Mouse (Mus musculus): Measurements from ENCODE around the gene Ugt1a6a. TPM values are rescaled to one million over a fixed set of nuclear protein-coding genes. Genes with fewer than 3 reads are reported as not detected.

The Ugt1a6a gene
- total and polyA plus RNA-seq, 2 experiments from 2014 or later: 5.0 to 6.3 TPM

- TF ChIP-seq CTCF (IDR thresholded peaks at IDR 0.05; ENCODE audit: low read depth): no peak
- no peak overlapping the region for H3K4me3 ChIP-seq (ENCODE audit: low read length)
- no peaks in the 10 kb centered on the region for H3K4me1 ChIP-seq (ENCODE audit: insufficient read depth, low read length)
- no peaks in the 10 kb centered on the region for H3K36me3 ChIP-seq (ENCODE audit: insufficient read depth, low read length)
- H3K27me3 ChIP-seq (ENCODE audit: insufficient read depth, low read length): no peaks in the 10 kb centered on the region
- H3K9ac ChIP-seq (replicated peaks; ENCODE audit: low read length): no peak overlapping the region
- no peak overlapping the region for H3K4me2 ChIP-seq (ENCODE audit: low read depth, low read length)
- peaks cover 97% of the 10 kb centered on the region for H3K9me3 ChIP-seq (ENCODE audit: low read length)
- 72% methylated on average over 14 of the region's 14 CpGs for WGBS
- no peak overlapping the region for H3K27ac ChIP-seq
- DNase-seq (ENCODE audit: low spot score) (no peak), ATAC-seq (no peak)
Observed at GRCm38 (mm10) chr1:88233421-88234247, 99.0 kb downstream of the Ugt1a6a start.

GRCm38 (mm10) chr1:88234248-88234610 lies 99.6 kb downstream of the Ugt1a6a start:
- Histone ChIP-seq H3K4me3 (ENCODE audit: low read length) (no peak overlapping the region), H3K27ac (no peak overlapping the region), H3K9me3 (ENCODE audit: low read length) (peaks cover 97% of the 10 kb centered on the region), H3K27me3 (ENCODE audit: insufficient read depth, low read length) (no peaks in the 10 kb centered on the region), H3K4me1 (ENCODE audit: insufficient read depth, low read length) (no peaks in the 10 kb centered on the region), H3K9ac (replicated peaks; ENCODE audit: low read length) (no peak overlapping the region), H3K36me3 (ENCODE audit: insufficient read depth, low read length) (no peaks in the 10 kb centered on the region), H3K4me2 (ENCODE audit: low read depth, low read length) (no peak overlapping the region)
- no peak for ATAC-seq
- no peak for TF ChIP-seq CTCF (IDR thresholded peaks at IDR 0.05; ENCODE audit: low read depth)
- DNase-seq (ENCODE audit: low spot score): no peak
- 64% methylated on average over 4 of the region's 4 CpGs for WGBS

GRCm38 (mm10) chr1:88234646-88235045 lies 100.0 kb downstream of the Ugt1a6a start:
- ATAC-seq (no peak), DNase-seq (ENCODE audit: low spot score) (no peak)
- no peak for TF ChIP-seq CTCF (IDR thresholded peaks at IDR 0.05; ENCODE audit: low read depth)
- H3K27ac ChIP-seq: no peak overlapping the region
- H3K9ac ChIP-seq (replicated peaks; ENCODE audit: low read length): no peak overlapping the region
- no peak overlapping the region for H3K4me2 ChIP-seq (ENCODE audit: low read depth, low read length)
- peaks cover 97% of the 10 kb centered on the region for H3K9me3 ChIP-seq (ENCODE audit: low read length)
- H3K27me3 ChIP-seq (ENCODE audit: insufficient read depth, low read length): no peaks in the 10 kb centered on the region
- 43% methylated on average over 5 of the region's 5 CpGs for WGBS
- no peak overlapping the region for H3K4me3 ChIP-seq (ENCODE audit: low read length)
- no peaks in the 10 kb centered on the region for H3K36me3 ChIP-seq (ENCODE audit: insufficient read depth, low read length)
- no peaks in the 10 kb centered on the region for H3K4me1 ChIP-seq (ENCODE audit: insufficient read depth, low read length)

GRCm38 (mm10) chr1:88235046-88235893 lies 100.7 kb downstream of the Ugt1a6a start:
- H3K27ac ChIP-seq: no peak overlapping the region
- H3K27me3 ChIP-seq (ENCODE audit: insufficient read depth, low read length): no peaks in the 10 kb centered on the region
- H3K36me3 ChIP-seq (ENCODE audit: insufficient read depth, low read length): no peaks in the 10 kb centered on the region
- H3K9me3 ChIP-seq (ENCODE audit: low read length): peaks cover 97% of the 10 kb centered on the region
- WGBS: 65% methylated on average over 11 of the region's 11 CpGs
- TF ChIP-seq CTCF (IDR thresholded peaks at IDR 0.05; ENCODE audit: low read depth): no peak
- H3K4me2 ChIP-seq (ENCODE audit: low read depth, low read length): no peak overlapping the region
- H3K9ac ChIP-seq (replicated peaks; ENCODE audit: low read length): no peak overlapping the region
- no peaks in the 10 kb centered on the region for H3K4me1 ChIP-seq (ENCODE audit: insufficient read depth, low read length)
- no peak overlapping the region for H3K4me3 ChIP-seq (ENCODE audit: low read length)
- no peak for DNase-seq (ENCODE audit: low spot score)
- no peak for ATAC-seq

GRCm38 (mm10) chr1:88235894-88236415 lies 101.3 kb downstream of the Ugt1a6a start:
- ATAC-seq: no peak
- H3K27me3 ChIP-seq (ENCODE audit: insufficient read depth, low read length): no peaks in the 10 kb centered on the region
- H3K4me1 ChIP-seq (ENCODE audit: insufficient read depth, low read length): no peaks in the 10 kb centered on the region
- H3K4me2 ChIP-seq (ENCODE audit: low read depth, low read length): no peak overlapping the region
- H3K36me3 ChIP-seq (ENCODE audit: insufficient read depth, low read length): no peaks in the 10 kb centered on the region
- H3K9ac ChIP-seq (replicated peaks; ENCODE audit: low read length): no peak overlapping the region
- no peak overlapping the region for H3K27ac ChIP-seq
- DNase-seq (ENCODE audit: low spot score): no peak
- H3K4me3 ChIP-seq (ENCODE audit: low read length): no peak overlapping the region
- 62% methylated on average over 4 of the region's 4 CpGs for WGBS
- H3K9me3 ChIP-seq (ENCODE audit: low read length): peaks cover 97% of the 10 kb centered on the region
- TF ChIP-seq CTCF (IDR thresholded peaks at IDR 0.05; ENCODE audit: low read depth): no peak

GRCm38 (mm10) chr1:88237311-88237710 lies 102.7 kb downstream of the Ugt1a6a start:
- no peak overlapping the region for H3K4me2 ChIP-seq (ENCODE audit: low read depth, low read length)
- no peak for ATAC-seq
- H3K27me3 ChIP-seq (ENCODE audit: insufficient read depth, low read length): no peaks in the 10 kb centered on the region

More at GRCm38 (mm10) chr1:88237311-88237710, 102.7 kb downstream of the Ugt1a6a start:
- peaks cover 97% of the 10 kb centered on the region for H3K9me3 ChIP-seq (ENCODE audit: low read length)
- no peak overlapping the region for H3K4me3 ChIP-seq (ENCODE audit: low read length)
- H3K4me1 ChIP-seq (ENCODE audit: insufficient read depth, low read length): no peaks in the 10 kb centered on the region
- no peaks in the 10 kb centered on the region for H3K36me3 ChIP-seq (ENCODE audit: insufficient read depth, low read length)
- H3K27ac ChIP-seq: no peak overlapping the region
- WGBS: 79% methylated on average over 5 of the region's 5 CpGs
- no peak for TF ChIP-seq CTCF (IDR thresholded peaks at IDR 0.05; ENCODE audit: low read depth)
- no peak for DNase-seq (ENCODE audit: low spot score)
- H3K9ac ChIP-seq (replicated peaks; ENCODE audit: low read length): no peak overlapping the region

All from hindbrain, postnatal 0 days (tissue).